Mouse (Mus musculus): ENCODE results near the gene Ntf3. TPM values are rescaled to one million over a fixed set of nuclear protein-coding genes. Genes with fewer than 3 reads are reported as not detected.

The Ntf3 gene
- total RNA-seq, 2 experiments from 2014 or later = not detected

DNA sequence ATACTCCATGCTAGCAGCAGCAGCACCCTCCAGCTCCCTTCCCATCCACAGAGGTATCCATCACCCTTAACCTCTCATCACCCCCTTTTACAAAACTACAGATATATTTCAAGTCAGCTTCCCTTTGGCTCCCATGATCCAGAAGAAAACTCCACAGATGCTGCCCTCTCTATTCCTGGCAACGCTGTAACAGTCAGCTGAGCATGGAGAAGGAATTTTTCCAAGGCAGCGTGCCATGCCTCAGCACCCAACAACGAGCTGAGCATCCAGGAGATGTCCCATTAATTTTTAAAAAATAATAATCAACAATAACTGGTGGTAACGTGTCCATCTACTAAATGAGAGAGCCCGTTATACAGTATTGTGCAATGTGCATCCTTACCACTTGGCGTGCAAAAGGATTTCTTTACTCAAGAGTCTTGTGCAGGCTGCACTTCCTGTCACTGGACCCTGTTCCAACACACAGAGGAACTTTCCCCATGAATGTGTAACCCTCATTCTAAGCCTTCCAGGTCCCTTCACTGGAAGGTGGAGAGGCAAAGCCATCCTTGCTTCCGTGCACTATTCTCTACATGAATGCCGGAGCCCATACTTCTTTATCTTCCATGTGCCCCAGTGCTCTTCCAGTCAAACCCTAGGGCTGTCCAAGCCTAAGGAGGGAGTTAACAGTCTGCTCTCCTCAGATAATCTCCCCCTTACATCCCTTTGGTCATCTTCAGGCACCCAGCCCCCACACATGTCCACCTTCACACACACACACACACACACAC lies 5.0 kb downstream of the Ntf3 start:
- ATAC-seq (replicated peaks; ENCODE audit: low FRiP score, low TSS enrichment, poor library complexity, severe bottlenecking) = no peak

DNA sequence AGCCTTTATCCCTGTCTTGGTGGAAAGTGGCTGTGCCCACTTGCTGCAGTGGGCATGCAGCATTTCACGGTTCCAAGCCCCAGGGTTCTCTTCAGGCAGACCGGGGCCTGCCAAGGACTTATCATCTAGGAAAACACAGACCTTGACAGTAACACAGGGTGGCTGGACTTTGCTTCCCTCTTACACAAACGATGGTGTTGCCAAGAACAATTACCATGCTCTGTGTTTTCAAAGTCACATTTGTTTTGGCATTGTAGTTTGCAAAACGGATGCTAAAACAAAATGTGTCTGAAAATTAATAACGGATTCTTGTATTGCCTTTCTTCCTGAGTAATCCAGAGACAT lies 6.7 kb downstream of the Ntf3 start:
- no peak for ATAC-seq (replicated peaks; ENCODE audit: low FRiP score, low TSS enrichment, poor library complexity, severe bottlenecking)

DNA sequence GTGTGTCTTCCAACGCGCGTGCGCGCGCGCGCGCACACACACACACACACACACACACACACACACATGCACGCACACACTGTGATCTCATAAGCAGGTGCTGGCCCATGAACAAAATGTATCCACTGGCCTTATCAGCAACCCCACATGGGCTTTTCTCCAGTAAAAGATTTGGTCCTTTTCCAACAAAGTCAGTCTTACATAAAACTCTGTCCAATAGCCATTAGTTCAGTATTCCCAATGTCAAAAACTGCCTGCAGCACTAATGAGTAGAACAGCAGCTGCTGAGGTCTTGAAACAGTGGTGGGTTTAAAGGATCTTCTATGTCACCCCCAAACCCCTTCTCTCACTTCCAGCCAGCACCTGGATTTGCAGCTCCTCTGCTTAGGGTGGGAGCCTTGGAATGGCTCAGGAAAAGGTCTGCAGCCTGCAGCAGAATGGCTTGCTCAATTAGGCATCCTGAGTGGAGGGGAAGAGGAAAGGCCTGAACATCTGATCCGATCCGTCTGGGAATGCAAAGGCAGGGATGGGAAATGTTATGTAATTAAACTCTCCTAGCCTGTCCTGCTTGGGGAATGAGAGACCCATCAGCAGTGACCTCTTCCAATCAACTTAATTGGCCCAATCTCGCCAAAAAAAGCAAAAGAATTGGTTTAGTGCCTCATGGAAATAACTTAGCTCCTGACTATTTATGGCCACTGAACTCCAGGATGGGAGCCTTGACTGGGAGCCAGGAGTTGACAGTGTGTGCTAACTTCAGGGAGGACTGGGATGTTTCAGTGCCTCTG lies 7.2 kb downstream of the Ntf3 start:
- no peak for ATAC-seq (replicated peaks; ENCODE audit: low FRiP score, low TSS enrichment, poor library complexity, severe bottlenecking)

DNA sequence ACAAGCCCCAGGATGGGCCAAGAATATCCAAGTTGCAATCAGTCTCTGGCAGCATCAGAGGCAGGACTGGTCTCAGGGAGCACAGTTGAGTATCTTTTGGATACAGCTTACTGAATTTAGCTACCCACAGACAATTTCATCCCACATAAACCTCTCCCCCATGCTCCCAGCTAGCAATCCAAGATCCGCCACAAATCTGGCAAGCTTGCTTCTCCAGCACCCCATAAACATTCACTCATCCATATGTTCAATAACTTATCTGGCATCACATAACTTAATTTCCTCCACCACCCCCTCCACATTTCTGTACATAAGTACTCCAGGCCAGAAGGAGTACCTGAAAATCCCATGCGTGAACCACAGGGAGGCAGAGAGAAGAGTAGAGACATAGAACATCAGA lies 10.8 kb downstream of the Ntf3 start:
- no peak for ATAC-seq (replicated peaks; ENCODE audit: low FRiP score, low TSS enrichment, poor library complexity, severe bottlenecking)

DNA sequence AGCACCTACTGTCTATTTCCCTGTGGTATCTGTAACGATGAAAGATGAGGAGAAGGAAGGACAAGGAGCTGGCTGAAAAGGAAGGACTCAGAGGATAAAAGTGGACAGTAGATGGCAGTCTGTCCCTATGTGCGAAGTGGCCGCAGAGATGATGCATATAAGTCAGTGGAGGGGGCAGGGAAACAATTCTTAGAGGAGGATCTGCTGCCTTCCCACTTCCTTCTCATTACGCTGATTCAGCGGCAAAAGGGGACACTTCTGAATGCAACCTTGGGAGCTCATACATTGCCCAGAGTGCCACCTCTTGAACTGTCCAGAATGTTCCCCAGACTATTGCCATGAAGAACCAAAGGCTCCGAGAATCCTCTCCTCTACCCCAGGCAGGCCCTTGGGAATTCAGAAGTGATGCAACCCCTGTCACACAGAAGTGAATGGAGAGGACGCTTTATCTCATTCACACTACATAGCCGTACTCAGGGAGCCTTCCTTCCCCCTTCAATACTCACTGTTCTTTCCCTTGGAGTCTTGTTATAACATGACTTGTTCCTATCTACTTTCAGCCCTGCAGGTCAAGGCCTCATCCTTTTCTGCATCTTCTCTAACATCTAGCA lies 12.2 kb downstream of the Ntf3 start:
- no peak for ATAC-seq (replicated peaks; ENCODE audit: low FRiP score, low TSS enrichment, poor library complexity, severe bottlenecking)

DNA sequence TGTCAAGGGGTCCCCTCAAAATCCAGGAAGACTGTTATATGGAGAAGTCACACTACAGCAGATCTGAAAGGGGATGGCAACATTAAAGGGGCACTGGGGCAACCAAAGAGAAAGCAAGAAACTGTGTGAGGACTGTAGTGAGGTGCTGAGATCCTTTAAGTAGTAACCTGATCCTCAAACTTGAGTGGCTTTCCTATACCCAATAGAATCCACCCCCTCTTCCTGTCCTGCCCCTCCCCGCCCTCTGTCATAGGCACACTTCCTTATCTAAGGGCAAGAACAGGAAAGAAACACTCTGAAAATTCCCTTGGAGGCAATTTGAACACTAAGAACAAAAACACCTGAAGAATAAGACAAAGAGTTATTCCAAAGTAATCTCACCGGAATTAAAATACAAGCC lies 13.6 kb downstream of the Ntf3 start:
- no peak for ATAC-seq (replicated peaks; ENCODE audit: low FRiP score, low TSS enrichment, poor library complexity, severe bottlenecking)

DNA sequence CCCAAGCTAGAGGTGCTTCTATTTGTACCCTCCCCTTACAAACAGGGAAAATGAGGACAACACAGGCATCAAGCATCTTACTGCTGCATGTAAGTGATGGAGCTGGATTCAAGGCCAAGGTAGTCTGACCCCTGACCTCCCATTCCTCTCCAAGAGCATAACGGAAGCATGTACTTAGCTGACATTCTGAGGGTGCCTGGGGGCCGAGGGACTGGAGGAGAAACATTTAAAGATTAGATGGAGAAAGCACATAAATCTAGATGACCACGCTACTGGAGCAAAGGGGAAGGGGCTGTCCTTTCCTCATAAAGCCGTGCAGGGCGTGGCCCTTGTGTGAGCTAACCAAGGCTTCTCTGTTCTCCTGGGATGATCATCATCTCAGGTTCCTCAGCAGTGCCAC lies 23.1 kb downstream of the Ntf3 start:
- ATAC-seq (replicated peaks; ENCODE audit: low FRiP score, low TSS enrichment, poor library complexity, severe bottlenecking) = no peak

DNA sequence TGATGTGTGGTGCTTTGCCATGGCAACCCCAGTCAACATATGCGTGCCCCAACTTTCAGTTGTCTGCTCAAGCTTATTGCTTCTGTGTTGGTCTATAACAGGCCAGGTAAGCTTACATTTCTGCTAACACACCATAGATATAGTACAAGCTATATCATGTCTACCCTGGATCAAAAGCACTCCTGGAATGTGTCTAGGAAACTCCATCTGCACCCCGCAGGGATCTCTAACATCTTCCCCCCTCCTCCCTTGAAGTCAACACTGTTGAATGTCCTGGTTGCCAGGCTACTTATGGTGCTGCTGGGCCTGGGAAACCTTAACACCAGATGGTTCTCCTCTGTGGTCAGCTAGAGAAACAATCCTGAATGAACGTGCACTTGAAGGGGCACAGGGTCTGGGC lies 24.0 kb downstream of the Ntf3 start:
- no peak for ATAC-seq (replicated peaks; ENCODE audit: low FRiP score, low TSS enrichment, poor library complexity, severe bottlenecking)

DNA sequence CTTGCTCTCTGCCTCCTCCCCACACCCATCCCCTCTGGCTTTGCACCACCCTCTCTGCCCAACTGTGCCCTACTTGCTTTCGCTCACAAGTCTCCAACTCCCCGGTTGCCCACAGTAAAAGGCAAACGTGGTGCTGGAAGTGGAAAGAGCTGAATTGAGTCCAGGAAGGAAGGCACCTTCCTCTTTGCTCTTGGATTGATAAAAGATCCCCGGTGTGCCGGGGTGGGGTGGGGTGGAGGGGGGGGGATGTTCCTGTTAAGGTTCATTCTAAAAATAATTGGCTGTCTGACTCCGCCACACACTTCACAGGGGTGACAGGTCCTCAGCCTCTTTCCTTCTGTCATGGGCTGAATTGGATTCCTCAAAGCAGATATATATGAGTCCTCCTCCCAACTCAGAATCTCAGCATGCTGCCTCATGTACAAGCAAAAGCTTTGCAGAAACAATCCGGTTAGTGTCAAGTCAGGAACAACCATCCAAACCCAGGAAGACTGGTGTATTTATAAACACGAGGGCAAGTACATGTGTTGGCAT lies 24.6 kb downstream of the Ntf3 start:
- ATAC-seq (replicated peaks; ENCODE audit: low FRiP score, low TSS enrichment, poor library complexity, severe bottlenecking) = no peak

DNA sequence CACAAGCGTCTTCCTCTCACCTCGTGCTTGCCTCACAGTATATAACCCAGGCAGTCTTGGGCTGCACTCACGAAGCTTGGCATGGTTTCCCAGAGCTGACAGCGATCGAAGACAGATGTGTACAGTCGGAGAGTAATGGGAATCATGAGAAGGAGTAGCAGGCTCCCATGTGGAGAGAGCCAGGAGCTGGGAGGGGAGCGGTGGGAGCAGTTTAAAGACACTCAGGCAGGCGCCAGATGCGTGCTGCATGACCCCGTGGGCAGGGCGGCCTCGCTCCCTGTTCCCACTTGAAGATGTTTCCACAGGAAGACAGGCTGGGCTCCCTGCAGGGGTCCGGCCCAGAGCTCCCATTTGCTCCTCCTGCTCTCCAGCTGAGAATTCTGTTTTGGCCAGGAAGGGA lies 25.2 kb downstream of the Ntf3 start:
- no peak for ATAC-seq (replicated peaks; ENCODE audit: low FRiP score, low TSS enrichment, poor library complexity, severe bottlenecking)

DNA sequence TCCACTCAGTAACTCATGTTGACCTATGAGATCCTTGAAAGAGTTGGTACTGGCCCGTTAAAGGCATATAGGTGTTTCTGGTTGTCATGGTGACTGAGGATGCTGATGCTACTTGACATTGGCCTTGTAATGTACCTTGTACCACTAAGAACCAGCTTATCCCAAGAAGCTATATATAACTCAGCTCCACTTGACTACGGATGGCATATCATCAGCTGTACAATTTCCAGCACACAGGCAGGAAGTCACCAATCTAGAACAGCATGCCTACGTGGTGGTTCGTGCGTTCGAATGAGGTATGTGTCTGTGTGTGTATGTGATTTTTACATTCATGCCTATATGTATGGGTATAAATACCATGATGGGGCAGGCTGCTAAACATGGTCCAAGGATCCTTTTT lies 25.7 kb downstream of the Ntf3 start:
- no peak for ATAC-seq (replicated peaks; ENCODE audit: low FRiP score, low TSS enrichment, poor library complexity, severe bottlenecking)

DNA sequence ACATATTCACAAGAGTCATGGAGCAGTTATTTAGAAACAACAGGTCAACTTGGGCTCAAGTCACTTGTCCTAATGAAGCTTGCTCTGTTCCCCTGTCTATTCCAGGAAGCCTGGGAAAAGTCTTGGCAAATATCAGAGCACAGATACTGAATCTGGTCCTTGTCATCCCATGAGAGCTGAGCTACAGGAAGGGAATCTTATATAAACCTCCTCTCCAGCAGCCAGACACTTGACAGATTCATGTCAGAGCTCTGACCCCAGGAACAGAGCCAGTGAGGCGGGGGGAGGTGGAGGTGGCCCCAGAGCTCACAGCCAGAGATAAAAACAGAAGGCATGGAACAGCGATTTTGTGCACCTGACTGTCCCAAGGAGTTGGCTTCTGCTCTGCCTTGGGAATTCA lies 26.3 kb downstream of the Ntf3 start:
- ATAC-seq (replicated peaks; ENCODE audit: low FRiP score, low TSS enrichment, poor library complexity, severe bottlenecking) = no peak

DNA sequence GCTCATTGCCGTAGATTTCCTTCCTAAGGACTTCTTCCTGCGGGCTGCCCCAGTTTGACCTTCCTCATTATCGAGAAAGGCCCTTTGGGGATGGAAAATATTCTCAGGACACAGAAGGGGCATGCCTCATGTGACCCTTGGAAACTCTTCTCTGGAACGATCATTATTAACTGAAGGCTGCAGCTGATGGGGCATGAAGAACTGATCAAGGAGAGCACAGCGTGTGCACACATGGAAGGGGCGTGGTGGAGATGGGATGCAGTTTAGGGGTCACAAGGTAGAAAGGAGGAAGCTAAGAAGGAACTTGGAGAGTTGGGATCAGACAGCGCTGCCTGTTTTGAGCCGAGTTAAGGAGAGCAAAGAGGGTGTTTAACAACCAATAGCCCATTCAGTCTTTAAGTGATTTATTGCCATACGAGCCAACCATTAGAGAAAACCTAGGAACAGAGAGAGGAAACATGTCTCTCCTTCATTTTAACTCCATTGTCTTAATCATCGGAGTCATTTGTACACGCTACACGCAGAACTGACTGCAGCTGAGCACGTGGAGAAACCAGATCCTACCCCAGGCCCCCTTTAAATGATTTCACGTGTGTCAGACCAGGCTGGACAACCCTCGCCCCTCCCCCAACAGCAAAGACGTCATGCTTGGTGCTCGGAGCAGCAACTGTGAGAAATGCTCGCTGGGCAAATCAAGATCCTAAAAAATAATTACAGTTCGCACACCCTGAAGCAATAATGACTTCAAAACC lies 32.4 kb downstream of the Ntf3 start:
- ATAC-seq (replicated peaks; ENCODE audit: low FRiP score, low TSS enrichment, poor library complexity, severe bottlenecking) = no peak

DNA sequence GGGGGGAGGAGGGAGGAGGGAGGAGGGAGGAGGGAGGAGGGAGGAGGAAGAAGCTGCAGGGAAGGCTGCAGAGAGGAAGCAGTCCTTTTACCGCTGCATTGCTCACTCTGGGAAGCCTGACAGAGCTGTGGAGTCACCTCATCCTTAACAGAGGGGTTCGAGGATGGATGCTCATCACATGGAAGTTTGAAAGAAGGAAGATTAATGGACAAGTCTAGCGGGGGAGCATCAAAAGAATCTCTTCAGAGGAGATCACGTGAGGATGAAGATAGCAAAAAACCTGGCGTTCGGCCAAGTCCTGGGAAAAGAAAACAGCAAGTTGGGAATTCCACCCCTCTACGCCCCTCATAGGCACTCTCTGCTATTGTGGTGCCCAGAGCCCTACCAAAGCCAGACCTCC lies 38.5 kb downstream of the Ntf3 start:
- no peak for ATAC-seq (replicated peaks; ENCODE audit: low FRiP score, low TSS enrichment, poor library complexity, severe bottlenecking)

DNA sequence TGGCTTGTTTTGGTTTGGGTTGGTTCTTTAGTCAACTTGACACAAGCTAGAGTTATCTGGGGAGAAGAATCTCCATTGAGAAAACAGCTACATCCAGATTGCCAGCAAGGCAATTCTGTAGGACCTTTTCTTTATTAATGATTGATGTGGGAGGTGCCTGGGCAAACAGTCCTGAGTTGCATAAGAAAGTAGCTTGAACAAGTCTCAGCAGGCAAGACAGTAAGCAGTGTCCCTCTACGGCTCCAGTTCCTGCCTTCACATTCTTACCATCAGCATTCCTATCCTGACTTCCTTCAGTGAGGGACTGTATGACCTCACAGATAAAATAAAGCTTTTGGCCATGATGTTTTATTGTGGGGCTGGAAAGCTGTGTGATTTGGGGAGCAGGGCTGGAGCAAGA lies 48.5 kb downstream of the Ntf3 start:
- no peak for ATAC-seq (replicated peaks; ENCODE audit: low FRiP score, low TSS enrichment, poor library complexity, severe bottlenecking)

DNA sequence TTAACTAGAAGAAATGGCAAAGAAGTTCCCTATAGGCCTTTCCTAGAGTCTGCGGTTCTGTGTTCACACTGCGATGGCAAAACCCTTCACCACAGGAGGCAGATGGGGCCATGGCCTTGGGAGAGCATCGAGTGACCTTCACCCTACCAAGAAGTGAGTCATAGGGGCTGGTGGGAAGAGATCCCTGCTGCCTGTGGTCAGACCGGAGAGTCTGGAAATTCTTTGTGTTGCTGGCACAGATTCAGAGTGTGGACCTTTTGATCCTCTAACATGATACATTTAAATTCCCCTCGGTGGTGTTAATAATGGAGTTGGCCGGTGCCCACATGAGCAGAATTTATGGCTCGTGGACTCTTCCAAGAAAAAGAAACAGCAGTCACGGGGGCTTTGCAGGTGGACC lies 49.5 kb downstream of the Ntf3 start:
- no peak for ATAC-seq (replicated peaks; ENCODE audit: low FRiP score, low TSS enrichment, poor library complexity, severe bottlenecking)

DNA sequence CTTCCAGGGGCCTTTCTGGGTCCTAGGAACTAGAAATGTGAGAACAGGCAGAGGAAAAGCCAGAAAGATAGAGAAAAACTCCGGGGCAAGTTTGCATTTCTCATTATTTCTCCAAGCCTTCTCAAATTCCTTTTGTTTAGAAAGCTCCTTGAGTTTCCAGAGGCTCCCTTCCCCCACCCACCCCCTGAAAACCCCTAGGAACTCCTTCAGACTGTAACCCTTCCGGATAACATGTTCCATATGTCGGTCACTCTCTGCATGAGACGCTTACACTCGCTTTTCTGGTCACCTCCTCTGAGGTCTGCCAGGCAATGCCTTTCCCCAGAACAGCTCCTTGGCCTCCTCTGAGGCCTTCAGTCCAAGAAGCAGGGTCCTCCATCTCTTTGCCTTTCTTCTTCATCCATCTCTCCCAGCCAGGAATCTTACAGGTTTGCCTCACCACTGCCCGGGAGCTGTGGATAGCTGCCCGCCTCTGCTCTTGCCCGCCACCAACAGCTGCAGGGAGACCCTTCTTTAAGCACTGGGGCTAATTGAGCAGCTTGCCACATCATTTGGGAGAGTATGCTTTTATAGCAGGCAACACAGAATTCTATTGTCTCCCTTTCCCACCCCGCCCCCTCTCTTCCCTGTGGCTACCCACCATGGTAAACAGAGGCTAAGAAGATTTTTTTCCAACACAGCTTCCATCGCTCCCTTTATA lies 51.6 kb downstream of the Ntf3 start:
- ATAC-seq (replicated peaks; ENCODE audit: low FRiP score, low TSS enrichment, poor library complexity, severe bottlenecking) = no peak

DNA sequence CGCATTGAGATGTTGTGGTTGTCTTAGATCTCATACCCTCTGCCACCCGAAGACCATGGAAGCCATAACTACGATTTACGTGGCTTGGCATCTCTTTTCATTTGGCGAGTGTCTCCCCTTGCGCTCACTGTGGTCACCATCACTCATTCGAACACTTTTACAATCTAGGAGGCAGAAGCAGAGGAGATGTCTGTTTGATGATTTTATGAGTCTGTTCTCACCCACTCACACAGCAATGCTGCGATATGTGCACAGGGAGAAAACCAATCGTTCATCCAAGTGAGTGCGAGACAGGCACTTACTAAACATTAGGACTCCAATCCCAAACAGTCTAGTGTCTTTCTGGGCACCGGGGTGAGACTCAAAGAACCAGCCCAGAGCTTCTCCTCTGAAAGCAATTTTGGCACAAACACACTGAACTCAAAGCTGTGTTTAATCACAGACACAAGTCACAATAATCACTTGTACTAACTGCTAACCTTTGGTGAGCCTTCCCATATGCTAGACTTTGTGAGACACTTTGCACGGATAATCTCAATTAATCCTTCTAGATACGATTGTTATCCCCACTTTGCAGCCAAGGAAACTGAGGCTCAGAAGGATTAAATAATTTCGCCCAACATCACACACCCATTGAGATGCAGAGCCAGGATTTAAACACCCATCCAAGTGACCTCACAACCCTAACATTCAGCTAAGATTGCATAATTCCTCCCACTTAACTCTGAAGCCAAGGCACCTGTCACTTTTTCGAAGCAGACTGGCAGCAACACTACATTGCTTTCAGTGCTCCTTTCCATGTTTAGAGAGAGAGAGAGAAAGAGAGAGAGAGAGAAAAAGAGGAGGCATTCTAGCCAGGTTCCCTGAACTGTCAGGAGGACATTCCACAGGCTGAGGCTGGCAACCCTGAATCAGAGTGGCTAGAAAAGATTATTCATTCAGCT lies 55.5 kb downstream of the Ntf3 start:
- no peak for ATAC-seq (replicated peaks; ENCODE audit: low FRiP score, low TSS enrichment, poor library complexity, severe bottlenecking)
